Mouse (Mus musculus): Measurements from ENCODE around the gene Atf6. TPM values are rescaled to one million over a fixed set of nuclear protein-coding genes. Genes with fewer than 3 reads are reported as not detected.

Atf6 gene
- total RNA-seq, 2 experiments from 2014 or later, result 48.7 to 50.9 TPM

DNA sequence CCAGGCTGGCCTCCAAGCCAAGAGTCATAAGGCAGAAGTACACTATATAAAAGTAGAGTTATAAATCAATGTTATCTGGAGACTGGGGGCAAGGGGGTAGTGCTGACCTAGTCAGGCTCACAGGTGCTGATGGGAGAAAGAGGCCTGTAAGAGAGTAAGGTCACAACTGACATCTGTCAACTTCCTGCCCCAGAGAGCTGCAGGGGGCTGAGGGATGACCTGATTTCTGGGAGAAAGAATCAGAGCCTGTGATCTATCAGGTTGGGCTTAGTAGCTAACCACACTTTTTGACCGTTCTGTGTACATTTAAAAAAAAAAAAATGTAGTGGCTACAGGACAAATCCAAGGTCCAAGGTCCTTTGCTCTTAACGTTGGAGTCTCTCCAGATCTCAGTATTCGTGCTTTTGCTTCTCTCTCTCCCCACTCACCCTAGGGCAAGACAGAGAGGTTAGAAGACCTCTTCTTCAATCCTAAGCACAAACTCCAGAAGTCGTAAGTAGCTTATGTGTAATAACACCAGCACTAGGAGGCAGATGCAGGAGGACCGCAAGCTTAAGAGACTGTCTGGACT is 15.4 kb upstream of the Atf6 start:
- DNase-seq, result no peak

- no peak for DNase-seq
Measured at GRCm38 (mm10) chr1:170876906-170877305, 9.3 kb upstream of the Atf6 start.

DNA sequence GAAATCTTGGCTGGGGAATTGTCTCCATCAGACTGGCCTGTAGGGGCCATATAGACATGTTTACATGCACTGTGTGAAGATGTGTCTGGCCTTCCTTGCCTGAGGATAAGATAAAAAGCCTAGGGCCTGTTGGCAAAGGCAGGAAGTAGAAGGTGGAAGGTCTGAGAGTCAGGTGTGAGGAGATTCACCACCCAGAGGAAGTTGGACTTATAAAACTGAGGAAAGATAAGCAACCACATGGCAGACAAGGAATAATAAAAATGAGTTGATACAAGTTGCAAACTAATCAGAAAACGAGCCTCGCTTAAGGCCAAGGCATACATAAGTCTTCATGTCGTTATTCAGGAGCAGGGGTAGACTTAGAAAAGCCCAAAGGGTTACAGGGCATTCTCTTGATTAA is 8.1 kb upstream of the Atf6 start:
- DNase-seq, result no peak

- no peak for DNase-seq
Measured at GRCm38 (mm10) chr1:170871961-170872360, 4.4 kb upstream of the Atf6 start.

- no peak for DNase-seq
Measured at GRCm38 (mm10) chr1:170871402-170871801, 3.8 kb upstream of the Atf6 start.

GRCm38 (mm10) chr1:170868905-170869283 is 1.3 kb upstream of the Atf6 start:
- DNase-seq, result no peak

DNA sequence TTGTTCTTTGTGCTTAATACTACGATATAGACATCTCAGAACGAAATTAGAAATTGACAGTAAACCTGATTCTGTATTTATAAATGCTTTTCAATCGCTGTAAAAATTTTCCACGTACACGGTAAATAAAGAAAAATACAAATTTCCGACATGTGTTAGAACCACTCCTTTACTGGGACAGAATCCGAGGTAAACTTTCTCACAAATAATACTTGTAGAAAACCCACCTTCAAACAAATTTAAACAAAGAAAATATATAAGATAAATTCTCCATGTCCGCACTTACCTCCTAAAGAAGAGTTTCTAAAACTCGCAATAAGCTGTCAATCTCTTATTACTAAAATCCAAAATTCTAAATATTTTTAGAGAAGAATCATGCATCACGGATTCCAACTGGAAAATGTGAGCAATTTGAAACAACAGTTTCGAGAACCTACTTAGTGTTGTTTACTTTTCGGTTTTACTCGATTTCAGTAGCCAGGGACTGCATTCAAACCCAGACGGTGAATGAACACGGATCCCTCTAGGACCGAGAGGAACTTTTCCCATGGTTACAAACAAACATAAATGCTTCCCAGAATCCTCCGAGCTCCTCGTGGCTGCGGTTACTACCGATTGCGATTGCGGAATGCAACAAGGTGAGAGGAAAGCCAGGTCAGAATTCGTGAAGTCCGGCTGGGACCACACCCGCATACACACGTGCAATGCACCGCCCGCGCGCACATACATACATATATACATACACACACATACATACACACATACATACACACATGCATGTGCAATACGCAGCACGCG is 735 bp upstream of the Atf6 start:
- peak; percentile 67 to 75 for DNase-seq

- DNase-seq, result no peak
Measured at GRCm38 (mm10) chr1:170866992-170867690, 430 bp downstream of the Atf6 start.

DNA sequence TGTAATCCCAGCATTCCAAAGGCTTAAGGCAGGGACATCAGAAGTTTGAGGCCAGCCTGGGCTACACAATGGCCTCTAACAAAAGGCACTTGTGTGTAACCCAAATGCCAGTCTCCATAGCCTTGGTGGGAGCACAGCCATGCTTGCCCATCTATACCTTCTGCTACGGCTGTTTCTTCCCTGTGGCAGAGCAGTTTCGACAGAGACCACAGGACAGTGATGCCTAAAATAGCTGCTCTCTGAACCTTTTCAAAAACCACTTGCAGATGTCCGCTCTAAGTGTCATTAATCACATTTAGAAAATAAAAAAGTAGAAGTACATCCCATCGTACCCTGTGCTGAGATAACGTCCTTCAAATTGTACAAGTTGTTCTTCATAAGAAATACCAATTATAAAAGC is 2.2 kb downstream of the Atf6 start:
- DNase-seq, result no peak

DNA sequence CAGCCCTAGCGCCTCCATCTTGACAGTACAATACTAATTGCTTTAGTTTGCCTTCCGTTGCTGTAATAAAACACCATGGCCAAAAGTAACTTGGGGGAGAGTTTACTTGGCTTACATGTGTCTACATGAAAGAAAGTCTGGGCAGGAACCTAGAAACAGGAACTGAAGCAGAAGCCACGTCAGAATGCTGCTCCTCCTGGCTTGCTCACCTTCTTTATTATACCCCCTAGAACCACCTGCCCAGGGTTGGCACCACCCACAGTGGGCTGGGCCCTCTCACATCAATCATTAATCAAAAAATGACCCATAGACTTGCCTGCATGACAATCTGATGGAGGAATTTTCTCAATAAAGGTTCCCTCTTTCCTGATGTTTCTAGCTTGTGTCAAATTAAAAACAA is 2.8 kb downstream of the Atf6 start:
- DNase-seq, result no peak

DNA sequence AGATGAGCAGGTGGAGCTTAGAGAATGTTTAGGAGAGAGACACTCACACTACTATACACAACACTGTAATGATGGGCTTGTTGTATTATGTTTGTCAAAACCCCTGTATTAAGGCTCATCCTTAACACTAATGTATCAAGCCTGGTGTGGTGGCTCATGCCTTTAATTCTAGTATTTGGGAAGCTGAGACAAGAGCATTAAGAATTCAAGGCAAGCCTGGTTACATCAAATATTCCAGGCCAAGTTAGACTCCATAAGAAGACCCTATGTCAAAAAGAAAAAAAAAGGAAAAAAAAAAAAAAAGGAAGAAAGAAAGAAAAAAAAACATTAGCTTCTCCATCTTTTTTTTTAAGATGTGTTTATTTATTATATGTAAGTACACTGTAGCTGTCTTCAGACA is 3.3 kb downstream of the Atf6 start:
- no peak for DNase-seq

GRCm38 (mm10) chr1:170863033-170863432 is 4.5 kb downstream of the Atf6 start:
- no peak for DNase-seq

GRCm38 (mm10) chr1:170862435-170862717 is 5.2 kb downstream of the Atf6 start:
- no peak for DNase-seq

DNA sequence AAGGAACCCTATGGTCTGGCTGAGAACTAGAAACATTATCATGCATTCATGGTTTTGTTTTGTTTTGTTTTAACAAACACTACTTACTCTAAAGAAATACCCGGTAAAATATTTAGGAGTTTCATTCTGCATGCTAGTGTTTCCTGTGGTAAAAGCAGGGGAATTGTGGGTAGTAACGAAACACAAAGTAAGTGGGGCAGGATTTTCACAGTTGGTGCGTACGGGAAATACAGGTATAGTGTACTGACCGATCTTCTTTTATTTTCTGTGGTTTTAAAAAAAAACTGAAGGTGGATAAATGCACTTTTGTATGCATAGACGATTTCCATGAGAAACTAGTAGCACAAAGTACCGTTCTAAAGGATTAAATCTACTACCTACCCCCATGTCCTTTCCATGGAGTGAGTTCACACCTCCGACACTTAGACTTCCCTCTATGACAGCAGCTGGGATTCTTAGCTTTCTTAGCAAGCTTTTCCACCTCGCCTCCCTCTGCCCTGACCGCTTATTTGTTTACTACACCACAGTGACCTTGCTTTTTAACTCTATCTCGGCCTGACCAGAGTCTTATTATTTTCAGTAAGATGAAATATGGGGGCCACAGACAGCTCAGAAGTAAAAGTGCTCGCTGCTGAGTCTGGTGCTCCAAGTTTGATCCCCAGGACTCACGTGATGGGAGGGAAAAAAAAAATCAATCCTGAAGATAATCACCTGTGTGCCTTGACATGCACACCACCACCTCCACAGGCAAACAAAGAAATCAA is 5.7 kb downstream of the Atf6 start:
- DNase-seq, result no peak

GRCm38 (mm10) chr1:170858872-170859271 is 8.7 kb downstream of the Atf6 start:
- DNase-seq, result no peak

DNA sequence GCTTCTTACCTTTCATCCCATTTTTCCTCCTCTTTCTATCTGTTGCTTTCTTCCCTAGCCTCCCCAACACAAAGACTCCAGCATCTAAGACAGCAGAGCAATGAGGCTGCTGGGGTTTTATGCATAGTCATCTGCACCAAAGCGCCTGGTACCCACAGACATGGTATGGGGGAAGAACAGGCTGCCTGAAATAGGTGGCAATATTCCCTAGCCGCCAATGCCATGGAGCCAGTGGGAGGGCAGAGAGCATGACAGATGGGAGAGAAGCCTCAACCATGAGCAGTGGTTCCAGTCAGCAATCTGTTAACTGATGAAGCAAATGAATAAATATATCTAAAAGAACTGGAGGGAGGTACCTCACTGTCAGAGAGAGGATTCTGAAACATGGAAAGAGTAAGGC is 10.2 kb downstream of the Atf6 start:
- DNase-seq, result peak; percentile 62 to 69

GRCm38 (mm10) chr1:170855056-170855760 is 12.4 kb downstream of the Atf6 start:
- no peak for DNase-seq

- no peak for DNase-seq
Measured at GRCm38 (mm10) chr1:170853604-170854003, 14.0 kb downstream of the Atf6 start.

DNA sequence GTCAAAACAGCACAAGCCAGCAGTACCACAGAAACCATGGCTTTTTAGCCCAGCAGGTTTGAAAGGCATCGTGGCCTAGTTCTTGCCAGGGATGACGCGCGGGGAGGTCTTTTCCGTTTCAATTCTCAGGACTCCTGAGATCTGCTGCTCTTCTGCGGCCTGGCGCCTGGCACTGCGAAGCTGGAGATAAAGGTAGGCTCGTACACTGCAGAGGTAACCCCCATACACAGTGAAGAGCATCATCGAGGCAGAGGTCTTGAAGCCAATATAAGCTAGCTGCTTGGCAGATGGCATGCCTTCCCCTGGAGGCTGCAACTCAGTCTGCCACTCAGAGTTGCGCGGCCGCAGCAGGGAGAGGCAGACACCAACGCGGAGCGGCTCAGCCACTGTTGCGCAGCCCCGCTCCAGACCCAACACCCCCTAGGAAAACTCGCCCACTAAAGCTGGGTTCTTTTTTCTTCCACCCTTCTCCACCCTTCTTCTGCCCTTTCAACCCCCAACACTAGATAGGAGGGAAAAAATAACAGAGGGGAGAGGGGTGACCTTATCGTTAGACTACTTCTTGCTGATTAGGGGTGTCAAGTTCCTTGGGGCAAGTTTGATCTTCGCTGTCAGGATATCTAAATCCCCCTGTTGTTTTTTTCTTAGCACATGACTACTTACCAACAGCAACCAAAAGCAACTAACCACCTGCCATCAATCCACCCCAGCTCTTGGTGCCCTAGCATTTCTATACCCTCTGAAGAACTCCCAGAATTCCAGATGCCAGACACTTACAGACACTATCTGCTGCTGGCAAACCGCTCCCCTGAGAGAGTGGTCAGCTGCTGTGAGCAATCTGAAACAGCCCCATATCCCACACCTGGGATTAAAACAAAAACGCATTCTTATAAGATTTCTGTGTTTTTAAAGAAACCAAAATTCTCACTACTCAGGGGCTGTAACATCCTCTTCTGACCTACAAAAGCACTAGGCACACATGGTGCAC is 16.6 kb downstream of the Atf6 start:
- peak in 1 of 2 experiments; percentile 27 for DNase-seq

DNA sequence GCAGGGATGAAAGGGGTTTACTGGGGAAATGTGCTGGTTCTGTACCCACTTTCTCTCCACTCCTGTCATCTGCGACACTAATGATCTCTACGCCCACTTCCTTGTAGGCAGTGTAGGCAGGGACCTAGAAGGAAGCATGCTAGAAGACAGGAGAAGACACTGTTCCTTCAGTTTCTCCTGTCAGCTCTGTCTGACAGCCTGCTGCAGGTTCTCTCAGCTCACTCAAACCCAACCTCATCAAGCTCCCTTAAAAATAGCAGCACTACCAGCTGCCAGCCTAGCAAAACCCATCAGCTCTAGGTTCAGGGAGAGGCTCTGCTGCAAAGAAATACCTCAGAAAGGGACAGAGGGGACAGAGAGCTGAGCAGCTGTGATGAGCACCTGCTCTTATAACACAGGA is 17.6 kb downstream of the Atf6 start:
- no peak for DNase-seq

All from layer of hippocampus, postnatal 36 days (tissue).